Mouse (Mus musculus): ENCODE data around the gene Lcn6. TPM values are rescaled to one million over a fixed set of nuclear protein-coding genes. Genes with fewer than 3 reads are reported as not detected.

Gene Lcn6
- polyA plus RNA-seq, 1 experiment from 2014 or later: not detected

GRCm38 (mm10) chr2:25657246-25657645 is 19.3 kb upstream of the Lcn6 start:
- Histone ChIP-seq H3K4me3 (ENCODE audit: low read depth, low read length) (no peak overlapping the region), H3K27me3 (ENCODE audit: control insufficient read depth, insufficient read depth, low read length) (no peaks in the 10 kb centered on the region), H3K9ac (replicated peaks; ENCODE audit: low read depth, low read length) (no peak overlapping the region), H3K27ac (ENCODE audit: low read depth, low read length) (no peak overlapping the region), H3K4me2 (ENCODE audit: low read depth, low read length) (no peak overlapping the region), H3K9me3 (ENCODE audit: control insufficient read depth, low read length) (no peaks in the 10 kb centered on the region), H3K36me3 (ENCODE audit: control insufficient read depth, insufficient read depth, low read length) (no peaks in the 10 kb centered on the region), H3K4me1 (ENCODE audit: control insufficient read depth, insufficient read depth, low read length) (no peaks in the 10 kb centered on the region)
- no peak for ATAC-seq (ENCODE audit: low read depth)
- 79% methylated on average over 4 of the region's 4 CpGs for WGBS

GRCm38 (mm10) chr2:25657652-25658051 is 18.9 kb upstream of the Lcn6 start, which contains the start of gene Lcn5:
Gene Lcn5, plus strand, starts transcription at chr2:25657952.
- no peak within 1 kb of the TSS for H3K9ac ChIP-seq (replicated peaks; ENCODE audit: low read depth, low read length)
- no peaks in the 10 kb centered on the region for H3K36me3 ChIP-seq (ENCODE audit: control insufficient read depth, insufficient read depth, low read length)
- no peak within 1 kb of the TSS for H3K4me3 ChIP-seq (ENCODE audit: low read depth, low read length)
- H3K27me3 ChIP-seq (ENCODE audit: control insufficient read depth, insufficient read depth, low read length): no peaks in the 10 kb centered on the region
- no peak within 1 kb of the TSS for H3K27ac ChIP-seq (ENCODE audit: low read depth, low read length)
- H3K4me2 ChIP-seq (ENCODE audit: low read depth, low read length): no peak within 1 kb of the TSS
- no peak for ATAC-seq (ENCODE audit: low read depth)
- no peaks in the 10 kb centered on the region for H3K4me1 ChIP-seq (ENCODE audit: control insufficient read depth, insufficient read depth, low read length)
- H3K9me3 ChIP-seq (ENCODE audit: control insufficient read depth, low read length): no peaks in the 10 kb centered on the region

- H3K4me2 ChIP-seq (ENCODE audit: low read depth, low read length): no peak overlapping the region
- no peak overlapping the region for H3K27ac ChIP-seq (ENCODE audit: low read depth, low read length)
- no peaks in the 10 kb centered on the region for H3K27me3 ChIP-seq (ENCODE audit: control insufficient read depth, insufficient read depth, low read length)
- H3K4me1 ChIP-seq (ENCODE audit: control insufficient read depth, insufficient read depth, low read length): no peaks in the 10 kb centered on the region
- 86% methylated on average over 8 of the region's 8 CpGs for WGBS
- no peaks in the 10 kb centered on the region for H3K36me3 ChIP-seq (ENCODE audit: control insufficient read depth, insufficient read depth, low read length)
- H3K9ac ChIP-seq (replicated peaks; ENCODE audit: low read depth, low read length): no peak overlapping the region
- no peak for ATAC-seq (ENCODE audit: low read depth)
- no peaks in the 10 kb centered on the region for H3K9me3 ChIP-seq (ENCODE audit: control insufficient read depth, low read length)
- H3K4me3 ChIP-seq (ENCODE audit: low read depth, low read length): no peak overlapping the region
These were observed 16.3 kb upstream of the Lcn6 start for GRCm38 (mm10) chr2:25660279-25660678.

GRCm38 (mm10) chr2:25661245-25661970 is 15.2 kb upstream of the Lcn6 start:
- Histone ChIP-seq H3K36me3 (ENCODE audit: control insufficient read depth, insufficient read depth, low read length) (no peaks in the 10 kb centered on the region), H3K9ac (replicated peaks; ENCODE audit: low read depth, low read length) (no peak overlapping the region), H3K4me1 (ENCODE audit: control insufficient read depth, insufficient read depth, low read length) (no peaks in the 10 kb centered on the region), H3K4me3 (ENCODE audit: low read depth, low read length) (no peak overlapping the region), H3K27me3 (ENCODE audit: control insufficient read depth, insufficient read depth, low read length) (no peaks in the 10 kb centered on the region), H3K4me2 (ENCODE audit: low read depth, low read length) (no peak overlapping the region), H3K27ac (ENCODE audit: low read depth, low read length) (no peak overlapping the region), H3K9me3 (ENCODE audit: control insufficient read depth, low read length) (no peaks in the 10 kb centered on the region)
- WGBS: 88% methylated on average over 6 of the region's 6 CpGs
- ATAC-seq (ENCODE audit: low read depth): no peak

GRCm38 (mm10) chr2:25663511-25663910 is 13.1 kb upstream of the Lcn6 start:
- Histone ChIP-seq H3K9me3 (ENCODE audit: control insufficient read depth, low read length) (no peaks in the 10 kb centered on the region), H3K4me2 (ENCODE audit: low read depth, low read length) (no peak overlapping the region), H3K4me3 (ENCODE audit: low read depth, low read length) (no peak overlapping the region), H3K4me1 (ENCODE audit: control insufficient read depth, insufficient read depth, low read length) (no peaks in the 10 kb centered on the region), H3K9ac (replicated peaks; ENCODE audit: low read depth, low read length) (no peak overlapping the region), H3K27ac (ENCODE audit: low read depth, low read length) (no peak overlapping the region), H3K36me3 (ENCODE audit: control insufficient read depth, insufficient read depth, low read length) (no peaks in the 10 kb centered on the region), H3K27me3 (ENCODE audit: control insufficient read depth, insufficient read depth, low read length) (no peaks in the 10 kb centered on the region)
- 54% methylated on average over 1 of the region's 1 CpGs for WGBS
- no peak for ATAC-seq (ENCODE audit: low read depth)

GRCm38 (mm10) chr2:25664125-25664524 is 12.5 kb upstream of the Lcn6 start:
- 89% methylated on average over 5 of the region's 5 CpGs for WGBS
- no peaks in the 10 kb centered on the region for H3K27me3 ChIP-seq (ENCODE audit: control insufficient read depth, insufficient read depth, low read length)

DNA sequence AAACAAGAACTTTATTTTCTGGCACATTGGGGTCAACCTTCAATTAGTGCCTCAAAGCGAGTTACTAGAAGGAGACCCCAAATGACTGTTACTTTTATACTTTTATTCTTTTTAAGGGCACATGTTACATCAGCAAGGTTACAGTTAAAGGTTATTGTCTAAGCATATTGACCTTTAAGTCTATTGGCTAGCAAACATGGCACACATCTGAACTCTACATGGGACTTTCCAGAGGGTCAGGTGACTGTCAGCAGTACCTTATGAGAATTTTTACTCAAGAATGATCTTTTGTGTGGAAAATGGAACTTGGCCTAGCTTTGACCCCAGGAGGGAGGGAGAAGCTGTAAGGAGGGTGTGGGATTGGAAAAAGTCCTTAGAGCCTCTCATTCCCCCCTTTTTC is 10.1 kb upstream of the Lcn6 start:
- no peak for ATAC-seq (ENCODE audit: low read depth)
- Histone ChIP-seq H3K27me3 (ENCODE audit: control insufficient read depth, insufficient read depth, low read length) (no peaks in the 10 kb centered on the region), H3K9ac (replicated peaks; ENCODE audit: low read depth, low read length) (no peak overlapping the region), H3K4me1 (ENCODE audit: control insufficient read depth, insufficient read depth, low read length) (no peaks in the 10 kb centered on the region), H3K4me3 (ENCODE audit: low read depth, low read length) (no peak overlapping the region), H3K4me2 (ENCODE audit: low read depth, low read length) (no peak overlapping the region), H3K9me3 (ENCODE audit: control insufficient read depth, low read length) (no peaks in the 10 kb centered on the region), H3K36me3 (ENCODE audit: control insufficient read depth, insufficient read depth, low read length) (no peaks in the 10 kb centered on the region), H3K27ac (ENCODE audit: low read depth, low read length) (no peak overlapping the region)
- WGBS: 78% methylated on average over 1 of the region's 1 CpGs

More at GRCm38 (mm10) chr2:25664125-25664524, 12.5 kb upstream of the Lcn6 start:
- no peak overlapping the region for H3K4me3 ChIP-seq (ENCODE audit: low read depth, low read length)
- no peak overlapping the region for H3K4me2 ChIP-seq (ENCODE audit: low read depth, low read length)
- H3K4me1 ChIP-seq (ENCODE audit: control insufficient read depth, insufficient read depth, low read length): no peaks in the 10 kb centered on the region
- H3K27ac ChIP-seq (ENCODE audit: low read depth, low read length): no peak overlapping the region
- no peaks in the 10 kb centered on the region for H3K9me3 ChIP-seq (ENCODE audit: control insufficient read depth, low read length)
- H3K36me3 ChIP-seq (ENCODE audit: control insufficient read depth, insufficient read depth, low read length): no peaks in the 10 kb centered on the region
- no peak overlapping the region for H3K9ac ChIP-seq (replicated peaks; ENCODE audit: low read depth, low read length)
- ATAC-seq (ENCODE audit: low read depth): no peak

- WGBS: 84% methylated on average over 6 of the region's 6 CpGs
- H3K27me3 ChIP-seq (ENCODE audit: control insufficient read depth, insufficient read depth, low read length): no peaks in the 10 kb centered on the region
These were observed 3.0 kb downstream of the Lcn6 start for GRCm38 (mm10) chr2:25679559-25679958.

GRCm38 (mm10) chr2:25682426-25682825 is 5.8 kb downstream of the Lcn6 start, which contains the start of gene Lcn10:
Gene Lcn10, plus strand, starts transcription at chr2:25682726.
- Histone ChIP-seq H3K9me3 (ENCODE audit: control insufficient read depth, low read length) (no peaks in the 10 kb centered on the region), H3K9ac (replicated peaks; ENCODE audit: low read depth, low read length) (no peak within 1 kb of the TSS), H3K27me3 (ENCODE audit: control insufficient read depth, insufficient read depth, low read length) (no peaks in the 10 kb centered on the region), H3K36me3 (ENCODE audit: control insufficient read depth, insufficient read depth, low read length) (no peaks in the 10 kb centered on the region), H3K4me3 (ENCODE audit: low read depth, low read length) (no peak within 1 kb of the TSS), H3K4me2 (ENCODE audit: low read depth, low read length) (no peak within 1 kb of the TSS), H3K4me1 (ENCODE audit: control insufficient read depth, insufficient read depth, low read length) (no peaks in the 10 kb centered on the region), H3K27ac (ENCODE audit: low read depth, low read length) (no peak within 1 kb of the TSS)
- ATAC-seq (ENCODE audit: low read depth): no peak
- 72% methylated on average over 2 of the region's 2 CpGs for WGBS

More at GRCm38 (mm10) chr2:25679559-25679958, 3.0 kb downstream of the Lcn6 start:
- Histone ChIP-seq H3K36me3 (ENCODE audit: control insufficient read depth, insufficient read depth, low read length) (no peaks in the 10 kb centered on the region), H3K27ac (ENCODE audit: low read depth, low read length) (no peak overlapping the region), H3K4me2 (ENCODE audit: low read depth, low read length) (no peak overlapping the region), H3K9ac (replicated peaks; ENCODE audit: low read depth, low read length) (no peak overlapping the region), H3K4me3 (ENCODE audit: low read depth, low read length) (no peak overlapping the region), H3K4me1 (ENCODE audit: control insufficient read depth, insufficient read depth, low read length) (no peaks in the 10 kb centered on the region), H3K9me3 (ENCODE audit: control insufficient read depth, low read length) (no peaks in the 10 kb centered on the region)
- ATAC-seq (ENCODE audit: low read depth): no peak
